Mouse (Mus musculus) midbrain, embryonic 15.5 days (tissue): Measurements from ENCODE around the gene Fam189a2. TPM values are rescaled to one million over a fixed set of nuclear protein-coding genes. Genes with fewer than 3 reads are reported as not detected.

Source experiments
- ATAC-seq: fragments of 200-750 bp; cut with Nextera tagmentation; replicated peaks from 2 replicates; pipeline ENCODE4 v1.8.0; 2017; ENCODE audit warnings: moderate TSS enrichment
- H3K27ac ChIP-seq: fragments of 300-500 bp; sonication (generic); 2 replicates; pipeline ENCODE4 v1.5.1; 2015; ENCODE audit warnings: mild to moderate bottlenecking, inconsistent platforms
- H3K27me3 ChIP-seq: fragments of 300-500 bp; sonication (generic); replicated peaks from 2 replicates; pipeline ENCODE4 v1.6.1; 2015; ENCODE audit warnings: inconsistent platforms
- H3K36me3 ChIP-seq: fragments of 300-500 bp; sonication (generic); replicated peaks from 2 replicates; pipeline ENCODE4 v1.6.1; 2015; ENCODE audit warnings: inconsistent platforms
- H3K4me1 ChIP-seq: fragments of 300-500 bp; sonication (generic); 2 replicates; pipeline ENCODE4 v1.6.1; 2015; ENCODE audit warnings: inconsistent platforms
- H3K4me2 ChIP-seq: fragments of 300-500 bp; sonication (generic); 2 replicates; pipeline ENCODE4 v1.6.1; 2015; ENCODE audit warnings: inconsistent platforms, mild to moderate bottlenecking, moderate library complexity
- H3K4me3 ChIP-seq: fragments of 300-500 bp; sonication (generic); 2 replicates; pipeline ENCODE4 v1.5.1; 2015; ENCODE audit warnings: mild to moderate bottlenecking, inconsistent platforms
- H3K9ac ChIP-seq: fragments of 300-500 bp; sonication (generic); 2 replicates; pipeline ENCODE4 v1.6.1; 2015; ENCODE audit warnings: mild to moderate bottlenecking, inconsistent platforms
- H3K9me3 ChIP-seq: fragments of 300-500 bp; sonication (generic); 2 replicates; pipeline ENCODE4 v1.6.1; 2016; ENCODE audit warnings: inconsistent platforms
- WGBS: fragments of 180-500 bp; shearing (Covaris S2); methylation state at CpG from one replicate; pipeline ENCODE4 v1.1.7; 2015; ENCODE audit warnings: mixed read lengths; 5-methylcytosine and 5-hydroxymethylcytosine counted together
- polyA plus RNA-seq: library from polyadenylated mRNA; unstranded; fragments of >200 nt; fragmentation: Nextera tagmentation; extraction: Ambion mirVana; gene quantifications from 2 replicates; pipeline ENCODE4 v1.2.1, GENCODE M21; 2015

The Fam189a2 gene
- 1.8 and 2.3 TPM in 2 replicates for polyA plus RNA-seq

- peaks cover 21% of the 10 kb centered on the region for H3K27me3 ChIP-seq
- no peaks in the 10 kb centered on the region for H3K36me3 ChIP-seq
- no peaks in the 10 kb centered on the region for H3K9me3 ChIP-seq
- peak; percentile 92 for ATAC-seq
- H3K4me1 ChIP-seq = peaks cover 16% of the 10 kb centered on the region
- peak within 1 kb of the TSS; percentile 95 for H3K4me2 ChIP-seq
- peak within 1 kb of the TSS; percentile 70 for H3K9ac ChIP-seq
- WGBS = 0% methylated on average over 33 of the region's 65 CpGs
- peak within 1 kb of the TSS; percentile 71; the same call in 1 of the 2 replicates for H3K27ac ChIP-seq
- H3K4me3 ChIP-seq = peak within 1 kb of the TSS; percentile 71
These were observed at the start of gene Fam189a2 for GRCm38 (mm10) chr19:24030871-24031556. Gene Fam189a2 (minus strand): TSS chr19:24031019.

DNA sequence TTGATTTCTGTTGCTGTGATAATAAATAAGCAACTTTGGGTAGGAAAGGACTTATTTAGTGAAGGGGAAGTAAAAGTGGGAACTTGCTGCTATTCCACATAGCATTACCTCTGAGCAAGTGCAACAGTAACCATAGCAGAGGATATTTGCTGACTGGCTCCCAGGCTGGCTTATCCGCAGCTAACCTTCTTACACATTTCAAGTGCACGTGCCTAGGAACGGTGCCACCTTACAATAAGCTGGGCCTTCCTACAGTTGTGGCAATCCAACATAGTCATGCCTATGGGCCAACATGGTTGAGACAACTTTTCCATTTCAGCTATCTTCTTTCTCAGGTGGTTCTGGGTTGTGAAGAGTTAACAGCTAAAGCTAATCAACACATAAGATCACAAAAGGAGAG lies 46.8 kb upstream of the Fam189a2 start:
- Histone ChIP-seq H3K36me3 (no peaks in the 10 kb centered on the region), H3K4me1 (no peaks in the 10 kb centered on the region)

DNA sequence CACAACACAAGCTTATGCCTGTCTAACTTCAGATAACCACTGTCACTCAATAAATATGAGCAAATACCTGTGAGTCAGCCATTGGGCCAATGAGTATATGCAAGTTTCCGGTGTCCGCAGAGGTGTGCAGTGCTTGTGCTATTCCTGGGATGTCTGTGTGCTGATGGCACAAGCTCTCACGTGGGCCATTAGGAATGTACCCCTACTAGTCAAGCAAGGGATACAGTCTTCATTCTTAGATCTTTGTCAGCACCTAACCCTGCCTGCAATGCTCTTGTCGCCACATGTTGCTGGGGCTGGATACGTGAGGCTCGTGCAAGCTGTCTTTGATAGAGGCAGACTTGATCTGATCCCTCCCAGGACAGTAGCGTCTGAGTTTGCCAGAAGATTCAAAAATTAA lies 45.7 kb upstream of the Fam189a2 start:
- no peak overlapping the region for H3K27ac ChIP-seq
- H3K4me2 ChIP-seq = no peak overlapping the region
- no peaks in the 10 kb centered on the region for H3K4me1 ChIP-seq
- no peak overlapping the region for H3K4me3 ChIP-seq
- no peak for ATAC-seq
- WGBS = 95% methylated on average over 7 of the region's 7 CpGs
- H3K36me3 ChIP-seq = no peaks in the 10 kb centered on the region
- H3K9ac ChIP-seq = no peak overlapping the region
- H3K27me3 ChIP-seq = no peaks in the 10 kb centered on the region
- no peaks in the 10 kb centered on the region for H3K9me3 ChIP-seq

More for the DNA sequence above, 46.8 kb upstream of the Fam189a2 start:
- Histone ChIP-seq H3K4me2 (no peak overlapping the region), H3K27me3 (no peaks in the 10 kb centered on the region), H3K9ac (no peak overlapping the region), H3K4me3 (no peak overlapping the region), H3K27ac (no peak overlapping the region), H3K9me3 (no peaks in the 10 kb centered on the region)
- WGBS = 92% methylated on average over 3 of the region's 3 CpGs
- no peak for ATAC-seq

GRCm38 (mm10) chr19:24075927-24076326 lies 45.1 kb upstream of the Fam189a2 start:
- H3K27ac ChIP-seq = no peak overlapping the region
- WGBS = 89% methylated on average over 8 of the region's 8 CpGs
- no peak for ATAC-seq
- no peak overlapping the region for H3K4me2 ChIP-seq
- H3K4me3 ChIP-seq = no peak overlapping the region
- no peaks in the 10 kb centered on the region for H3K4me1 ChIP-seq
- H3K27me3 ChIP-seq = no peaks in the 10 kb centered on the region
- H3K36me3 ChIP-seq = no peaks in the 10 kb centered on the region
- no peaks in the 10 kb centered on the region for H3K9me3 ChIP-seq
- H3K9ac ChIP-seq = no peak overlapping the region

DNA sequence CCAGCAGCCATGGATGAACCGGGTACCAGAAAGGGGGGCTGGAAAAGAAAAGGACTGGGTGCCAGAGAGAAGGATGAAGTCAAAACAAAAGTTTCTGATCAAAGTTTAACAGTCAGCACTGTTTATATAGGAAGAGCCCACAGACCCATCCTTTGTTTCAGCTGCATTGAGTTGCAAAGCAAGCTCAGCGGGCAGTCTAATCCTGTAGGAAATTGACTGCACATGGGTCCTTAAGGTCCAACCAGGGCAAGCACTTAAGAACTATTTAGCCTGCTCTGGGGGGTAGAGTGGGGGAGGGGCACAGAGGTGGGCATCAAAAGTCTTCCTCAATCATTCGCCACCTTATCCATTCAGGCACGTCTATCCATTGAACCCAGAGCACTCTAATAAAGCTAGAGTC lies 42.3 kb upstream of the Fam189a2 start:
- peaks cover 2% of the 10 kb centered on the region; the same call in 1 of the 2 replicates for H3K9me3 ChIP-seq
- H3K27me3 ChIP-seq = no peaks in the 10 kb centered on the region
- no peaks in the 10 kb centered on the region for H3K36me3 ChIP-seq
- ATAC-seq = no peak
- H3K4me3 ChIP-seq = no peak overlapping the region
- no peak overlapping the region for H3K9ac ChIP-seq
- no peak overlapping the region for H3K27ac ChIP-seq
- H3K4me1 ChIP-seq = no peaks in the 10 kb centered on the region
- H3K4me2 ChIP-seq = no peak overlapping the region
- 38% methylated on average over 4 of the region's 4 CpGs for whole genome bisulfite sequencing

GRCm38 (mm10) chr19:24064348-24064895 lies 33.6 kb upstream of the Fam189a2 start:
- Histone ChIP-seq H3K36me3 (no peaks in the 10 kb centered on the region), H3K4me1 (no peaks in the 10 kb centered on the region), H3K27ac (no peak overlapping the region), H3K27me3 (no peaks in the 10 kb centered on the region), H3K4me3 (no peak overlapping the region), H3K4me2 (no peak overlapping the region), H3K9ac (no peak overlapping the region), H3K9me3 (peaks cover 2% of the 10 kb centered on the region; the same call in 1 of the 2 replicates)
- ATAC-seq = no peak
- 56% methylated on average over 12 of the region's 12 CpGs for WGBS

DNA sequence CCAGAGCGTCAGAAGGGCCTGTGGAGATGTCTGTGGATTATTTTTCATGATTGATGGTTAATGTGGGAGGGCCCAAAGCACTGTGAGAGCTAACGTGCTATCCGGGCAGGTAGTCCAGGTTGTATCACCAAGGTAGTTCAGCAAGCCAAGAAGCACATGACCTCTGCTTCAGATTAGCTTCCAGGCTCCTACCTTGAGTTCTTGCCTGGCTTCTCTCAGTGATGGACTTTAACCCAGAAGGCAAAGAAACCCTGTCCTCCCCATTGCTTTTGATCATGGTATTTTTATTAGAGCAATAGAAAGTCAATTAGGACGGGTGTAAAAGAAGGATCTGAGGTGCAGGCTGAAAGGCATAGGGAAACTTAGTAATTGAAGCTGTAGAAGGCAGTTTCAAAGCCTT lies 32.8 kb upstream of the Fam189a2 start:
- ATAC-seq = no peak
- H3K4me1 ChIP-seq = no peaks in the 10 kb centered on the region
- no peaks in the 10 kb centered on the region for H3K36me3 ChIP-seq
- no peak overlapping the region for H3K9ac ChIP-seq
- H3K27me3 ChIP-seq = no peaks in the 10 kb centered on the region
- H3K4me3 ChIP-seq = no peak overlapping the region
- no peaks in the 10 kb centered on the region for H3K9me3 ChIP-seq
- 88% methylated on average over 4 of the region's 4 CpGs for WGBS
- no peak overlapping the region for H3K27ac ChIP-seq
- H3K4me2 ChIP-seq = no peak overlapping the region

- WGBS = 84% methylated on average over 8 of the region's 8 CpGs
- H3K27ac ChIP-seq = no peak overlapping the region
- ATAC-seq = no peak
These were observed 28.0 kb upstream of the Fam189a2 start for GRCm38 (mm10) chr19:24058851-24059250.

DNA sequence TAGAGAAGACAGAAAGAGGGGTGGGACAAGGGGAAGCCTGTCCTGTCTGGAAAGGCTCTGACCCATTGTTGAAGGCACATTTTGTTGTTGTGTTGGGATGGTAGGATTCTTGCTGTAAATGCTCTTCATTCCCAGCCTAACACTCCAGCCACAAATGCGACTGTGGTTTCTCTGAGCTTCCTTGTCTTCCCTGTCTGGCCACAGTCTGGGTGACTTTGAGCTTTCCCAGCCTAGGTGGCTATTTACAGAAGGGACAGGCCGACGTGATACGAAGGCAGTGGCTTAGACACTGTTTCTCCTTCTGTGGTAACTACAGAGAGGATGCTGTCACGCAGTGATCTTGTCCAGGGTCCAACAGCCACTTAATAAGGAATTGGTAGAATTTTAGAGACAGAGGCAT lies 27.2 kb upstream of the Fam189a2 start:
- H3K27ac ChIP-seq = no peak overlapping the region
- no peak overlapping the region for H3K4me3 ChIP-seq
- ATAC-seq = no peak
- H3K9ac ChIP-seq = no peak overlapping the region
- H3K36me3 ChIP-seq = no peaks in the 10 kb centered on the region
- no peaks in the 10 kb centered on the region for H3K4me1 ChIP-seq
- no peaks in the 10 kb centered on the region for H3K27me3 ChIP-seq
- H3K4me2 ChIP-seq = no peak overlapping the region
- no peaks in the 10 kb centered on the region for H3K9me3 ChIP-seq
- 98% methylated on average over 5 of the region's 5 CpGs for WGBS

More at GRCm38 (mm10) chr19:24058851-24059250, 28.0 kb upstream of the Fam189a2 start:
- Histone ChIP-seq H3K4me2 (no peak overlapping the region), H3K27me3 (no peaks in the 10 kb centered on the region), H3K4me1 (no peaks in the 10 kb centered on the region), H3K4me3 (no peak overlapping the region), H3K36me3 (no peaks in the 10 kb centered on the region), H3K9ac (no peak overlapping the region), H3K9me3 (no peaks in the 10 kb centered on the region)

GRCm38 (mm10) chr19:24056880-24057279 lies 26.1 kb upstream of the Fam189a2 start:
- Histone ChIP-seq H3K9ac (no peak overlapping the region), H3K27ac (no peak overlapping the region), H3K4me2 (no peak overlapping the region), H3K4me1 (no peaks in the 10 kb centered on the region), H3K27me3 (no peaks in the 10 kb centered on the region), H3K4me3 (no peak overlapping the region), H3K9me3 (no peaks in the 10 kb centered on the region), H3K36me3 (no peaks in the 10 kb centered on the region)
- no peak for ATAC-seq
- WGBS = 98% methylated on average over 1 of the region's 1 CpGs

DNA sequence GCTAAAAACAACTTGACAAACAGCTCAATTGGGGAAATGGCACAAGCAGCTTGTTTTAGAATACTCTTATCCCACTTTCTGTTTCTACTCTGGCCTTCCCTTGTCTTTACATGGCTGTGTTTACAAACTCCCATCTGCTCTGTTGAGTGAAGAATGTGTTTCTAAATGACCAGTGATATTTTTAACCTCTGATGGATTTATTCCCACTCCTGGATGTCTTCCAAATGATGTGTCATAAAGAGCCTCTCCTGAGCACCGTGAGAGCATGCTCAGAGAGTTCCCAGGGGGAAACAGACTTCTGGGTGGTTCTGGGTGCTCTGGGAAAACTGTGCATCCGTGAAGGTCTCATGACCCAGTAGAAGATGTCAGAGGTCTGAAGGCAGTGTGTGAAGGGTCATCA lies 24.1 kb upstream of the Fam189a2 start:
- ATAC-seq = no peak
- H3K27me3 ChIP-seq = no peaks in the 10 kb centered on the region
- no peak overlapping the region for H3K4me3 ChIP-seq
- no peaks in the 10 kb centered on the region for H3K4me1 ChIP-seq
- no peaks in the 10 kb centered on the region for H3K9me3 ChIP-seq
- no peaks in the 10 kb centered on the region for H3K36me3 ChIP-seq
- no peak overlapping the region for H3K4me2 ChIP-seq
- 68% methylated on average over 2 of the region's 2 CpGs for WGBS
- H3K27ac ChIP-seq = no peak overlapping the region
- H3K9ac ChIP-seq = no peak overlapping the region

GRCm38 (mm10) chr19:24054265-24054664 lies 23.4 kb upstream of the Fam189a2 start:
- no peak overlapping the region for H3K4me2 ChIP-seq
- no peaks in the 10 kb centered on the region for H3K36me3 ChIP-seq
- no peak overlapping the region for H3K27ac ChIP-seq
- H3K9ac ChIP-seq = no peak overlapping the region
- WGBS = 89% methylated on average over 5 of the region's 5 CpGs
- H3K27me3 ChIP-seq = no peaks in the 10 kb centered on the region
- ATAC-seq = no peak
- no peaks in the 10 kb centered on the region for H3K4me1 ChIP-seq
- H3K9me3 ChIP-seq = no peaks in the 10 kb centered on the region
- no peak overlapping the region for H3K4me3 ChIP-seq

- no peak for ATAC-seq
- Histone ChIP-seq H3K4me3 (no peak overlapping the region), H3K4me1 (no peaks in the 10 kb centered on the region), H3K27ac (no peak overlapping the region), H3K9ac (no peak overlapping the region), H3K9me3 (no peaks in the 10 kb centered on the region), H3K36me3 (no peaks in the 10 kb centered on the region), H3K4me2 (no peak overlapping the region), H3K27me3 (no peaks in the 10 kb centered on the region)
- WGBS = 84% methylated on average over 2 of the region's 2 CpGs
These were observed 19.7 kb upstream of the Fam189a2 start for GRCm38 (mm10) chr19:24050514-24050913.
